Mouse (Mus musculus) activated CD4-positive, CD25-positive, alpha-beta regulatory T cell (primary cell): Measurements from ENCODE around the gene Racgap1. TPM values are rescaled to one million over a fixed set of nuclear protein-coding genes. Genes with fewer than 3 reads are reported as not detected.

Experiments used
- polyA plus RNA-seq, 2 experiments: library from polyadenylated mRNA; unstranded; fragments of 100-300 nt; shearing (Covaris generic); gene quantifications; one replicate each; pipeline ENCODE4 v1.2.1; 2017

Gene Racgap1
- polyA plus RNA-seq: 10 to 100 TPM; 59.3 to 62.7 TPM

GRCm38 (mm10) chr15:99651163-99651872 is at the start of gene Racgap1:
TSS of gene Racgap1 (minus strand) at chr15:99651656.

DNA sequence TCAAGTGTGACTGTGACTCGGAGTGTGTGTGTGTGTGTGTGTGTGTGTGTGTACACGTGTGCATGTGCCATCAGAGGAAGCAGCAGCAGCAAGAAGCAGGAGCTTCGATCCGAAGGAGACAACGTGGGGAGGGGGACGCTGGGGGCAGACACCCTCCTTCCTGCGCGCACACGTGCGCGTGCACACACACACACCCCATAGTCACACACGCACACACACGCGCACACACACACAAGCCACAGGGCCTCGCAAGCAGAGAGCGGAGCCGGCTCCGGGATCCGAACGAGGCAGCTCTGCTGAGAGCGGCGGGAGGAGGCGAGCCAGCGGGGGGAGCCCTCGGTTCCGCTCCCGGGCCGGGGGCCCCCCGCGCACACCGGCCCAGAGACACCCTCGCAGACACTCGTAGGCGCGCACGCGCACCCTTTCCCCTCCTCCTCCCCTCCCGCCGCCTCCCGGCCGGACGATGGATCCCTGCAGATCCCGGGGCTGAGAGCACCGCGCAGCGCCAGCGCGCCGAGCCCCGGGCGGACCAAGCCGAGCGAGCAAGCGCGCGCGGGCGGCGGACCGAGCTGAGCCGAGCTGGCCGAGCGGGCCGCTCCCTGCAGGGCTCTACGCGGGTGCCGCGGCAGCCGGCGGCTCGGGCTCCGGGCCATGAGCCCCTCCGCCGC is 18.8 kb upstream of the Racgap1 start, which contains the start of gene Asic1:
Gene Asic1, plus strand, starts transcription at position 215 of the 668 bp plus-strand sequence.

DNA sequence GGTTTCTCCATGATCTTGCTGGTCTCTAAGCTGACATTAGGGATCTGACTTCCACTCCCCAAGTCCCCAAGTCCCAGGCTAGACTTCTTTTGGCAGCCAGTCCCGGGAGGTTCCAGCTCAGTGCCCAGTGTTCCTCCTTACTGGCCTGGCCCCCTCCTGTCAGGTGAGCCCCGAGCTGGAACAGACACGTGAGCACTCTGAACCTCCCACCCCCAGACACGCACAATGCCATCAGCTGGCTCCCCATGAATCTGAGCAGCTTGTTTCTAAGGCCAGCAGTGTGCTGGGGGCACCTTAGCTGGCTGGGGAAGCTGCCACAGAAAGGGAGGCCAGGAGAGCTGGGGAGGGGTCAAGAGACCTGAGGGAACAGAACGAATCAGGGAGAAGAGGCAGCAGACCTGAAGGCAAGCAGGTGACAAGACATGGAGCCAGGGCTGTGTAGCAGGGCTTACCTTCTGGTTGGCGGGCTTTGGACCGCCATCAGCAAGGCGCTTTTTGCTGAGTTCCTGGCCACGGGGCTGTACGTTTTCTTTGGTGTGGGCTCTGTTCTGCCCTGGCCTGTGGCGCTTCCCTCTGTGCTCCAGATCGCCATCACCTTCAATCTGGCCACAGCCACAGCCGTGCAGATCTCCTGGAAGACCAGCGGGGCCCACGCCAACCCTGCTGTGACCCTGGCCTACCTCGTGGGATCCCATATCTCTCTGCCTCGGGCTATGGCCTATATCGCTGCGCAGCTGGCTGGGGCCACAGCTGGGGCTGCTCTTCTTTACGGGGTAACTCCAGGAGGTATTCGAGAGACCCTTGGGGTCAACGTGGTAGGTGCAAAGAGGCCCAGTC is 50.3 kb downstream of the Racgap1 start, which contains the start of gene Aqp6:
Gene Aqp6, plus strand, starts transcription at position 415 of the 837 bp plus-strand sequence.

DNA sequence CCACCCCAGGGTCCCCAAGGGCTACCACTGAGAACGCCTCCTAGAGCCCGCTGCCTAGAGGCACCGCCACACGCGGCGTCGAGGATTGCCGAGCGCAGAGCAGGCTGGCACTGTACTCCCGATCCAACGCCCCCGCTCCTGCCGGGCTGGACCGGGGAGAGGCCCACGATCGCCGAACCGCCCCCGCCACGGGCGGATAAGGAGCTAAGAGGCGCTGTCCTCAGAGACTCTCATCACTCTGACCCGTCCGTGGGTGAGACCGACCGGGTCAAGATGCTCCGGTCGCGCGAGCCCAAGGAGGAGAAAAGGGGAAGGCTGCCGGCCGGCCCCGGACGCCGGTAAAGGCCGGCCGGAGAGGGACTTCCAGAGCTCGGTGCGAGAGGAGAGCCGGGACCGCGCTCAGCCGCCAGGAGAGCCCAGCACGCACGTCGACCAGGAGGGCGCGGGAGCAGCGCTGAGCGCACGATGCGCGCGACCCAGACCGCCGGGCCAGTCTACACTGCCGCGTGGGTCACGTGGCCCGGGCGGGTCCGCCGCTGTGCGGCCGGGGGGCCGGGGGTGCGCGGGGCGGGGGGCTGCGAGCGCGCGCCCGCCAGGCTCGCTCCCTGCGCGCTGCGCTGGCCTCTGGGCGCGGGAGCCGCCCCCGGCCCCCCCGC is 60.9 kb downstream of the Racgap1 start, which contains the start of gene Aqp5:
Gene Aqp5, plus strand, starts transcription at position 354 of the 656 bp plus-strand sequence.

GRCm38 (mm10) chr15:99578802-99579485 is 72.5 kb downstream of the Racgap1 start, which contains the start of gene Aqp2:
TSS of gene Aqp2 (plus strand) at chr15:99579055.

Other genes starting within 250 kb of the Racgap1 start
- gene Nckap5l, start 193.9 kb downstream of the Racgap1 start, polyA plus RNA-seq: 10 to 100 TPM in 1 of 2 experiments, 1 to 10 TPM in 1; 8.0 to 12.3 TPM
- gene Bcdin3d, start 176.9 kb downstream of the Racgap1 start, polyA plus RNA-seq: 10 to 100 TPM; 20.4 to 22.9 TPM
- under 1 TPM; 0.01 to 0.20 TPM for gene Faim2, start 123.5 kb downstream of the Racgap1 start, polyA plus RNA-seq
- gene Aqp2, start 72.6 kb downstream of the Racgap1 start, polyA plus RNA-seq: not detected
- not detected for gene Aqp5, start 60.9 kb downstream of the Racgap1 start, polyA plus RNA-seq
- not detected for gene Aqp6, start 50.3 kb downstream of the Racgap1 start, polyA plus RNA-seq
- under 1 TPM; 0.07 to 0.63 TPM for gene Asic1, start 18.7 kb upstream of the Racgap1 start, polyA plus RNA-seq
- 10 to 100 TPM; 31.0 to 40.1 TPM for gene Smarcd1, start 50.5 kb upstream of the Racgap1 start, polyA plus RNA-seq
- not detected for gene Gm17349, start 53.8 kb upstream of the Racgap1 start, polyA plus RNA-seq
- under 1 TPM; 0.14 to 0.36 TPM for gene Gpd1, start 65.9 kb upstream of the Racgap1 start, polyA plus RNA-seq
- 100 to 1,000 TPM; 133 to 166 TPM for gene Cox14, start 74.0 kb upstream of the Racgap1 start, polyA plus RNA-seq
- gene Cers5, start 121.2 kb upstream of the Racgap1 start, polyA plus RNA-seq: 10 to 100 TPM; 86.7 to 92.1 TPM
- 1 to 10 TPM; 1.2 to 1.4 TPM for gene Lima1, start 223.8 kb upstream of the Racgap1 start, polyA plus RNA-seq